Mouse (Mus musculus) heart, postnatal 10 days (tissue): ENCODE data around the gene Prickle2. TPM values are rescaled to one million over a fixed set of nuclear protein-coding genes. Genes with fewer than 3 reads are reported as not detected.
A peak's percentile ranks its signal among the peaks of the same experiment; 100 is the strongest.

ENCODE experiments used
- DNase-seq, 2 experiments: peaks; one replicate each; pipeline ENCODE4 v3.0.0; 2021
- intact Hi-C: fragments of 180-260 bp; cut with DNase I; formaldehyde crosslinking; loops from one replicate; pipeline ENCODE4 v1.15.1; 2025
- total RNA-seq, 2 experiments: library from RNA; stranded (reverse); gene quantifications; 2 replicates each; pipeline ENCODE4 v1.2.3; 2021

The Prickle2 gene
- total RNA-seq, 2 experiments from 2014 or later: 8.1 to 12.1 TPM

GRCm38 (mm10) chr6:92532331-92532730 is 173.6 kb downstream of the Prickle2 start:
- DNase-seq: peak; percentile 19 to 26
- intact Hi-C loops: loop anchor here (5.0 kb wide), 1 partner anchor 50 kb away; no protein-coding TSS in a partner anchor

GRCm38 (mm10) chr6:92526212-92526611 is 179.7 kb downstream of the Prickle2 start:
- intact Hi-C loops: no loop called here
- DNase-seq: no peak

- intact Hi-C loops: no loop called here
- no peak for DNase-seq
These were observed 180.3 kb downstream of the Prickle2 start for GRCm38 (mm10) chr6:92525646-92526045.

DNA sequence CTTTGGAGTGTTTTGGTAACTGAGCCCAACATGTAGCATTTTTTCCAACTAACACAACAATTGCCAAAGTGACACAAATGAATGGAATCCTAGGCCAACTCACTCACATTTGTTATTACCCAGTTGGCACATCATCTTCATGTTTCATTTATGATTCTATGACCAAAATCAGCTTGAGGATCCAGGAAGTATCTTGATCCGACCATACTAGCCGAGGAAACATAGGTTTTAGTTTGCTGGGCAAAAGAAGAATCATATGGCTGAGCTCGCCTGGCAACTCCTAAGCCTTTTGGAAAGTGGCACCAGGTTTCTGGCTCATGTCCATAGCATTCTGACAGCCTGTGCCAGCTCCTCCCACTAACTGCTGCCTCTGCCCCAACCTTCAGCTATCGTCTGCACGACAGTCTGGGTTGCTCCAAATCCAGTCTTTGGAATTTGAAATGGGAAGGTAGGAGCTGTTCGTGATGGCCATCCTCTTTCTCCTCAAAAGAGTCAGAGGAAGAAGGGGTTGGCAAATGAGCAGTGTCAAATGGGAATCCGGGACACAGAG is 184.4 kb downstream of the Prickle2 start:
- intact Hi-C loops: no loop called here
- peak; percentile 76 to 77 for DNase-seq

DNA sequence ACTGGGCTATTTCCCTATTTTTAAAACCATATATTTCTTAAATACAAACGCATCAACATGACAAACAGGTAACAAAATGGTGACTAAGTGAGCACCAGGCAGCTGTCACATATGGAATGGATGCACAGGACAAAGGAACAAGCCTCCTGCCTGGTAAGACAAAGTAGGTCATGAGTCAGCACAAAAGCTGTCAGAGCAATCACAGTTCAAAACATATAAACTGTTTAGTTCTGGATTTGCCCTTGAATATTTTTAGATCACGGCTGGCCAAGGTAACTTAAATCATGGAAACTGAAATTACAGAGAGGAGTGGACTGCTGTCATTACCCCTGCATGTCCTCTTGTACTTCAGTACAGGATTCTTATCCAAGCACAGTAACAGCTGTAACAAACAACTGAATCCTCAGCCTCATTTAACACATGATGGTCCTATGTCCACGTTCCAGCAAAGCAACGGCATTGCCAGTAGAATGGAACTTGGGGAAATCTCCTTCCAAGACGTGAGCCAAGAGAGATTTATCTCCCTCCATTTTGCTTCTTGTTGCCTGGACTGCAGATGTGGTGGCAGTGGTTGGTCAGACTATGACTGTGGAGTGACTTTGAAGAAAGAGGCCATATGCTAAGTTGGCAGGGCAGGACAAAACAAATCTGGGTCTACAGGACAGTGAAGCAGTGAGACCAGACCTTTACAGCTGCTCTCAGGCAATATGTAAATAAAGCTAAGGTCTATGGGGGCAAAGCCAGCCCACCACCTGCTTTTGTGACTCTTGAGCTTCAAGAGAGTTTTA is 185.7 kb downstream of the Prickle2 start:
- intact Hi-C loops: no loop called here
- DNase-seq: peak; percentile 22 to 31

GRCm38 (mm10) chr6:92518438-92518968 is 187.5 kb downstream of the Prickle2 start:
- intact Hi-C loops: no loop called here
- DNase-seq: peak in 1 of 2 experiments; percentile 16

DNA sequence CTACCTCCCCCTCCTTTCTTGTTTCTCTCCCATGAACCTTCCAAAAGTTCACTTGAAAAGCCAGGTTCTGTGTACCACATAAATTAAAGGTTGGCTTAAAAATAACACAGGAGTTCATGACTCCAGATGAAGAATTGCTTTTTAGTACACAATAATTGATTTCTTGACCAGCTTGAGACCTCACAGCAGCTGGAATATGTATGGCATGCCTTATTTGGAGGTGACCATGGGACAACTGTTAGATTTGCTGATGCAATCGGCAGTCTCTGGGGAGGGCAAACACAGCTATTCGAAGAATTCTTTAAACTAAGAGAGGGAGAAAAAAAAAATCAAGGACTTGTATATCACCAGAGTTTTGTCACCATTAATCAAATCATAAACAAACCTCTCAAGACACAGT is 189.0 kb downstream of the Prickle2 start:
- intact Hi-C loops: no loop called here
- DNase-seq: no peak

DNA sequence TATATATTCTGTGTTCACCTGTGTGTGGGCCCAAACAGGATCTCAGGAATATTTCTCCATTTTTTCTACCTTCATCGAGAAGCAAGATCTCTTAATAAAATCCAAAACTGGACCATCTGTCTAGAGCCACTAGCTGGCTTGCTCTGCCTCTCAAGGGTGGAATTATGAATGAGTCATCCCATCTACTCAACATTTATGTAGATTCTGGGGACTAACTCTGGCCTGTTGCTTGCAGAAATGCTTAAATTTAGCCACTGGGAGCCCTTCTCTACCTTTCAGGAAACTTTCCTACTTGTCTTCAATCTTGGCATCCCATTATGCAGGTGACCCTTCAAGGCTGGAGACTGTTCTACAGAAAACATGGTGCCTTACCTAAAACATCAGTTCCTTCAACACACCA is 194.0 kb downstream of the Prickle2 start:
- DNase-seq: no peak
- intact Hi-C loops: no loop called here

- DNase-seq: no peak
These were observed 196.2 kb downstream of the Prickle2 start for GRCm38 (mm10) chr6:92509712-92510111.

GRCm38 (mm10) chr6:92506276-92506675 is 199.7 kb downstream of the Prickle2 start:
- intact Hi-C loops: no loop called here
- DNase-seq: no peak

More at GRCm38 (mm10) chr6:92509712-92510111, 196.2 kb downstream of the Prickle2 start:
- intact Hi-C loops: no loop called here

GRCm38 (mm10) chr6:92499449-92499848 is 206.5 kb downstream of the Prickle2 start:
- intact Hi-C loops: no loop called here
- no peak for DNase-seq

DNA sequence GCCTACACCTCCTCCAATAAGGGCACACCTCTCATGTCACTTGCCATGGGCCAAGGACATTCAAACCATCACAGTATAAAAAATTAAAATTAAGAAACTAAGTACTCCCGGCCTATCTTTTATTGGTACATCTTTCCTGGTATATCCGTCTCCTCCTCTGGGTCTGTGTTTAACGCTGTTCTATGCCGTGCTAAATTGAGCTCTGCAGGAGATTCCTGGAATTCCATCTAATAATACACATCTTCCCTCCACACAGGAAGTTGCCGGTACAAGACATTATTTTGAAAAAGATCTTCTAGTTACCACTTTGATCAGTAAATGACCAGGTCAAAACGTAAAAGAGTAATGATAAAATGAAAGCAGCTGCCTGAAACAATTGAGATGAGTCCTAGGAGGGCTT is 207.4 kb downstream of the Prickle2 start:
- no peak for DNase-seq

GRCm38 (mm10) chr6:92497279-92497678 is 208.7 kb downstream of the Prickle2 start:
- DNase-seq: no peak
- intact Hi-C loops: no loop called here

More for the DNA sequence above, 207.4 kb downstream of the Prickle2 start:
- intact Hi-C loops: no loop called here

GRCm38 (mm10) chr6:92495500-92495899 is 210.5 kb downstream of the Prickle2 start:
- intact Hi-C loops: no loop called here
- DNase-seq: no peak

DNA sequence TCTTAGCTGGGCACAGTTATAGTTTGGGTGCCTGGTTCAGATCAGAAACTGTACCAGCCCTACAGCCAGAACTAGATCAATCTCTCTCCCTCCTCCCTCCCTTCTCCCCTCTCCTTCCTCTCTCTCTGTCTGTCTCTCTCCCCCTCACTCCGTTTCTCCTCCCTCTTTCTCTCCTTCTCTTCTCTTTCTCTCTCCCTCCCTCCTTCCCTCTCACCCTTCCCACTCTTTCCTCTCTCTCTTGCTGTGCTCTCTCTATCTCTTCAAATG is 224.3 kb downstream of the Prickle2 start:
- intact Hi-C loops: loop anchor here (5.0 kb wide), 2 partner anchors 51 to 194 kb away; no protein-coding TSS in a partner anchor
- DNase-seq: no peak

DNA sequence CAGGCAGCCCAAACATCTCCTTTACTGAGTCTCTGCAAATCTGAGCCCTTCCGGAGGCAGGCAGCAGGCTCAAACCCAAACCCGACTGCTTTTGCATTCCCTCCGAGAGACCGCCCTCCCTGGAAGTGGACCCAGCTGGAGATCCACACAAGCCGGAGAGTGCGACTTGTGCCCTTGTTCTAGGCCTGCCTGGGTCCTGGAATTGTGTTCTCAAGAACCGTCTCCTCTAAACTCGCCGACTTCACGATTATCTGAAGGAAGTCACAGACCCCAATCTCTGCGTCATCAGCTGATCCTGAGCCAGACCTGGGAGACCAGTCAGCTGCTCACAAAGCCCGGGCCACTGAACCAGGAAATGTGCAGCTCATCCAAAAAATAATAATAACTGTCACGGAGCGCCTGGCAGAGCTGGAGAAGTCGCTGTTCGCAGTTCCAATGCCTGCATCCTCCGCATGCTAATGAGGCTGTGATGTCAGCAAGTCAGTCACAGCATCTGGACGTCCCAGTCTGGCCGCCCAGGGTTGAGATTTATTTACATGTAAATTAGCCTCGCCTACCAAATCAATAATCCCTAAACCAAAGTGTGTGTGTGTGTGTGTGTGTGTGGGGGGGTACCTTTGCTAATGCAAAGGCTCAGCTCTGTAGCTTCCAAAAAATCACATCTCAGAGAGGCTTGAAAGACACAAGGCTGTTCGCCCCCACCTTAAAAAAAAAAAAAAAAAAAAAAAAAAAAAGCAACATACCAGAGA is 224.8 kb downstream of the Prickle2 start:
- peak; percentile 87 to 88 for DNase-seq
- intact Hi-C loops: loop anchor here (5.0 kb wide), 2 partner anchors 51 to 194 kb away; no protein-coding TSS in a partner anchor

DNA sequence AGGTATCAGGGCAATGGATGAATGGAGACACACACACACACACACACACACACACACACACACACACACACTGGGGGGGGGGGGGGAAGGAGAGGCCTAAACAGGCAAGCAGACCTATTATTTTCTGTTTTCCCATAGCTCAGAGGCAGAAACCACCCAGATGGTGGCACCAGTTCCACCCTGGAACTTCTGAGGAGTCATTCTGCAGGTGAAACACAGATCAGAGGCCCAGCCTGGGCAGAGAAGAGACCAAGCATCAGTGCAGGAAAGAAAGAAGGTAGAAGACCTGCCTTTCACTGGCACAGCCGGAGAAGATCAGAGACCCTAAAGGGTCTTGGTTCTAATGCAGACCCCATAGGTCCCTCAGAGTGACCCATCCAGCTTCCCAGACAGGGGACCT is 227.3 kb downstream of the Prickle2 start:
- DNase-seq: no peak
- intact Hi-C loops: loop anchor here (5.0 kb wide), 2 partner anchors 66 to 189 kb away; no protein-coding TSS in a partner anchor

DNA sequence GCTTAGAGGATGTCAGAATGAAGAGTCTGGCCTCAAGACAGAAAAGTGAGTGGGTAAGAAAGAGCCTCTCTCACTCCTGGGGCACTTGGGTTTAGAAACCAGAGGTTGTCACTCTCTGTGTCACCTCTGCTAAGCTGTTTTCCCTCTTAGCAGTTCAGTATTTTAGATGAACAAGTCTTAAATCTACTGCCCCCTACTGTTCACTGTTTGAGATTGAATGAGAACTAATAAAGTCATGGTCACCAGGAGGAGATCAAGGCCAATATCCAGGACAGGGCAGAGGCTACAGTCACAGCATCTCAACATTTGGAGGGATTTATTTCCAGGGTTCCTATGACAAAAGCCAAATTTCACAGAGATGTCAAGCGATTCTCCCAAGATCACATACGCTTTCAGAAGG is 228.3 kb downstream of the Prickle2 start:
- intact Hi-C loops: loop anchor here (5.0 kb wide), 2 partner anchors 65 to 190 kb away; no protein-coding TSS in a partner anchor
- no peak for DNase-seq

- intact Hi-C loops: no loop called here
- DNase-seq: no peak
These were observed 236.5 kb downstream of the Prickle2 start for GRCm38 (mm10) chr6:92469456-92469855.

DNA sequence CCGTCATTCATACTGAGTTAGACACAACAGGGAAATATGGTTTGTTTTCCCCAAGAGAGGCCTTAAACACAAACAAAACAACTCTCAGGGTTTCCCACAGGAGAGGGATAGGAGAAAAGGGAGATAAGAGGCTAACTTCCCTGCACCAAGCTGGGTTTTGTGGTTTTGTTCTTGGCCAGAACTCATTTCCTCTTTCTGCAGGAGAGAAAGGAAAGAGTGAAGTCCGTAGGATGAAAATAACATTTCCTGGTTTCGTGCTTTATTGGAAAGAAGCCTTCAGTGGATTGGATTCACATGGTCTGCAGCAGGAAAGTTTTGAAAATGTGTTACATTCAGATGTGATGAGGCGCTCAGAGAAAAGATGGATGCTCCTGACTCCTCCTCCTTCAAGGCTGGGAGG is 237.1 kb downstream of the Prickle2 start:
- intact Hi-C loops: no loop called here
- peak in 1 of 2 experiments; percentile 39 for DNase-seq

DNA sequence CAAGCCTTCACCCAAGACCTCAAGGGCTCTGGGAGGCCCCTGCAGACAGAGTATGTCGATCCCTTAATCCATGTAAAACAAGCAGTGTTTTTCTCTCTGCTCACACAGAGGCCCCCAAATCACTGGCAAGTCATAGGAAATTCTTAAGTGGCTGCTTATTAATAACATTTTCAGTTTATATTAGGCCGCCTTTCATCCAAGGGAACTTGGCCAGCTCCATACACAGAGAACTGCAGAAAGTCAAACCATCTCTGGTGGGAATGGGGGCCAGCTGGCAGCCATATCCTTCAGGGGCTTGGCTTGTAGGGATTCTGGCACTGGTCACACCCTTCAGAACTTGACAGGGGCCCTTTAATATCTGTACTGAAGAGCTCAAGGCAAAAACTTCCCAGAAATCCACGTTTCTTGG is 237.6 kb downstream of the Prickle2 start:
- intact Hi-C loops: no loop called here

More for the DNA sequence above, 237.6 kb downstream of the Prickle2 start:
- peak; percentile 49 to 50 for DNase-seq
